Mouse (Mus musculus): ENCODE data around the gene Kdm1a. TPM values are rescaled to one million over a fixed set of nuclear protein-coding genes. Genes with fewer than 3 reads are reported as not detected.

The Kdm1a gene
- polyA plus RNA-seq, 1 experiment from 2014 or later = 52.7 TPM

DNA sequence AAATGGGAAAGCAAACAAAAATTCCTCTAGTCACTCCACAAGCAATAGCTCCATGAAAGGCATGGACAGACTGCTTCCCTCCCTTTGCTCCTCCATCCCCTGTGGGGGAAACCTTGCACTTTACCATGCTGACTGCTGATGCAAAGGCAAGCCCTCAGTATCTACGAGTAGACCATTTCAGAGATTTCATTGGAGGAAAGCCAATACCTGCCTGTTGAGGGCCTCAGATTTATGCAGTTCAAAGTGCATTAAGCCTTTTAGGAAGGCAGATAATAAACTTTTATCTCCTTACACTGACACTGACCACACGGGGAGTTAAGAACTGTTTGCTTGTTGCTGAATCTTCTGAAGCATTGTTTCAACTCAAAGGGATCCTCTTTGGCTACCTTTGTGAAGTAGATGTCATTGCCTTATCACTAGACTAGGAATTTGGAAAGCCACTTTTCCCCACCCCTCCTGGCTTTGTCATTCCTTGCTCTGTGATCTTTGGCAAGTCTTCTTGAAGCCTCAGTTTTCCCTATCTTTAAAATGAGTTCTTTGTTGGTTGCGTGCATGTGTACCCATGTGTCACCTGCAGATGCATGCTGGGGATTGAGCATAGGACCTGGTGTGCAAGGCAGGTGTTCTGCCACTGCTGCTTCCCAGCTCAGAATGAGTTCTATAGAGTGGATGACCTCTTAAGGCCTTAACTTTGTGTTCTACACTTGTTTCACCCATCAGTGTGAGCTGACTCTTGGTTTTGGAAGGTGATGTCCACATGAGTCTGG, 56.1 kb downstream of the Kdm1a start:
- Histone ChIP-seq H3K4me3 (ENCODE audit: low read depth, low read length) (no peak overlapping the region), H3K4me2 (replicated peaks; ENCODE audit: low read depth, low read length) (no peak overlapping the region), H3K4me1 (ENCODE audit: control insufficient read depth, insufficient read depth, low read length) (no peaks in the 10 kb centered on the region), H3K36me3 (ENCODE audit: control insufficient read depth, insufficient read depth, low read length) (peaks cover 69% of the 10 kb centered on the region), H3K27me3 (ENCODE audit: control insufficient read depth, insufficient read depth, low read length) (no peaks in the 10 kb centered on the region), H3K9ac (replicated peaks; ENCODE audit: low read depth, low read length) (no peak overlapping the region), H3K27ac (ENCODE audit: low read length) (no peak overlapping the region), H3K9me3 (ENCODE audit: control insufficient read depth, low read depth, low read length) (no peaks in the 10 kb centered on the region)
- 64% methylated on average over 3 of the region's 3 CpGs for WGBS
- ATAC-seq (ENCODE audit: insufficient number of reproducible peaks, insufficient read depth, low FRiP score, low read depth) = no peak

GRCm38 (mm10) chr4:136545151-136545550, 57.4 kb downstream of the Kdm1a start:
- Histone ChIP-seq H3K4me3 (ENCODE audit: low read depth, low read length) (no peak overlapping the region), H3K4me1 (ENCODE audit: control insufficient read depth, insufficient read depth, low read length) (no peaks in the 10 kb centered on the region), H3K27me3 (ENCODE audit: control insufficient read depth, insufficient read depth, low read length) (no peaks in the 10 kb centered on the region), H3K9ac (replicated peaks; ENCODE audit: low read depth, low read length) (no peak overlapping the region), H3K36me3 (ENCODE audit: control insufficient read depth, insufficient read depth, low read length) (peaks cover 68% of the 10 kb centered on the region), H3K9me3 (ENCODE audit: control insufficient read depth, low read depth, low read length) (no peaks in the 10 kb centered on the region), H3K4me2 (replicated peaks; ENCODE audit: low read depth, low read length) (no peak overlapping the region), H3K27ac (ENCODE audit: low read length) (no peak overlapping the region)
- no peak for ATAC-seq (ENCODE audit: insufficient number of reproducible peaks, insufficient read depth, low FRiP score, low read depth)
- 93% methylated on average over 3 of the region's 3 CpGs for WGBS

DNA sequence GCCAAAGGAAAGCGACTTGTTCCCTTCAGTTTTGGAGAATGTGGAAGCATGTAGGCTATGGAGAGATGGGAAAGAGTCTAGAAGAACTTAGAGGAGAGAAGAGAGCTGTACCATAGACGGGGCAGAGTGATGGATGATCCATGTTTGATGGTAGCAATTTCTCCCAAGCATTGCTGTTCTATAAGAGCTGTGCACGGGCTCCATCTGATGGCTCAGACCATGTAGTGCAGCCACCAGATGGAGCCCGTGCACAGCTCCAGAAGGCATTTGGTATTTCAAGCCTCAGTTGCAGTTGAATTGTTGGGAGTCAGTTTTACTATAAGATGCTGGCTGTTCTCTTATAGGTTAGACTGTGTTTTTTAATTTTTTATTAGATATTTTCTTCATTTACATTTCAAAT, 76.1 kb downstream of the Kdm1a start:
- Histone ChIP-seq H3K4me3 (ENCODE audit: low read depth, low read length) (no peak overlapping the region), H3K9me3 (ENCODE audit: control insufficient read depth, low read depth, low read length) (no peaks in the 10 kb centered on the region), H3K4me2 (replicated peaks; ENCODE audit: low read depth, low read length) (no peak overlapping the region), H3K27me3 (ENCODE audit: control insufficient read depth, insufficient read depth, low read length) (no peaks in the 10 kb centered on the region), H3K4me1 (ENCODE audit: control insufficient read depth, insufficient read depth, low read length) (no peaks in the 10 kb centered on the region), H3K36me3 (ENCODE audit: control insufficient read depth, insufficient read depth, low read length) (0 out of 2 replicates have a peak, but pooled peaks cover 3% of the 10 kb centered on the region), H3K27ac (ENCODE audit: low read length) (no peak overlapping the region), H3K9ac (replicated peaks; ENCODE audit: low read depth, low read length) (no peak overlapping the region)
- 24% methylated on average over 4 of the region's 4 CpGs for WGBS
- no peak for ATAC-seq (ENCODE audit: insufficient number of reproducible peaks, insufficient read depth, low FRiP score, low read depth)

- H3K9ac ChIP-seq (replicated peaks; ENCODE audit: low read depth, low read length) = no peak overlapping the region
- 88% methylated on average over 2 of the region's 2 CpGs for WGBS
- no peak for ATAC-seq (ENCODE audit: insufficient number of reproducible peaks, insufficient read depth, low FRiP score, low read depth)
Measured at GRCm38 (mm10) chr4:136524309-136524708, 78.2 kb downstream of the Kdm1a start.

DNA sequence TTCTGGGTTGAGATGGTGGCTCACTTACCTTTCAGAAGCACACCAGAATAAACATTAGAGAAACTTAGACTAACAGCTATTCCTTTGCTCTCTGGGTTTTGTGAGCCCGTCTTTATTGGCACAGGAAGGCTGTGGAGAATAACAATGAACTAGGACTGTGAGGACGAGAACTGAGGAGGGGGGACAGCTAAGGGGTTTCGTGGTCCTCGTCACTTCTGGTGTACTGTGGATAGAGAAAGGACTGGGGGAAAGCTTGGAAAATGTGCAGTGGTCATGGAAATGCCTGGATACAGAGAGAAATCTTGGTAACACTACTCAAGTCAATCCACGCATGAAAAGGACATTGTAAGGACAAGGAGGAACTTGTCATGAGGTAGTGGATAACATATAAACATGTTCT, 80.6 kb downstream of the Kdm1a start:
- H3K36me3 ChIP-seq (ENCODE audit: control insufficient read depth, insufficient read depth, low read length) = 0 out of 2 replicates have a peak, but pooled peaks cover 3% of the 10 kb centered on the region
- H3K27me3 ChIP-seq (ENCODE audit: control insufficient read depth, insufficient read depth, low read length) = no peaks in the 10 kb centered on the region
- H3K9me3 ChIP-seq (ENCODE audit: control insufficient read depth, low read depth, low read length) = no peaks in the 10 kb centered on the region
- H3K27ac ChIP-seq (ENCODE audit: low read length) = no peak overlapping the region
- no peak overlapping the region for H3K4me2 ChIP-seq (replicated peaks; ENCODE audit: low read depth, low read length)
- no peak overlapping the region for H3K9ac ChIP-seq (replicated peaks; ENCODE audit: low read depth, low read length)
- H3K4me3 ChIP-seq (ENCODE audit: low read depth, low read length) = no peak overlapping the region
- no peak for ATAC-seq (ENCODE audit: insufficient number of reproducible peaks, insufficient read depth, low FRiP score, low read depth)
- no peaks in the 10 kb centered on the region for H3K4me1 ChIP-seq (ENCODE audit: control insufficient read depth, insufficient read depth, low read length)
- 72% methylated on average over 5 of the region's 5 CpGs for WGBS

More at GRCm38 (mm10) chr4:136524309-136524708, 78.2 kb downstream of the Kdm1a start:
- no peaks in the 10 kb centered on the region for H3K27me3 ChIP-seq (ENCODE audit: control insufficient read depth, insufficient read depth, low read length)
- no peak overlapping the region for H3K4me2 ChIP-seq (replicated peaks; ENCODE audit: low read depth, low read length)
- no peak overlapping the region for H3K4me3 ChIP-seq (ENCODE audit: low read depth, low read length)
- no peaks in the 10 kb centered on the region for H3K4me1 ChIP-seq (ENCODE audit: control insufficient read depth, insufficient read depth, low read length)
- H3K36me3 ChIP-seq (ENCODE audit: control insufficient read depth, insufficient read depth, low read length) = 0 out of 2 replicates have a peak, but pooled peaks cover 3% of the 10 kb centered on the region
- H3K27ac ChIP-seq (ENCODE audit: low read length) = no peak overlapping the region
- H3K9me3 ChIP-seq (ENCODE audit: control insufficient read depth, low read depth, low read length) = no peaks in the 10 kb centered on the region

DNA sequence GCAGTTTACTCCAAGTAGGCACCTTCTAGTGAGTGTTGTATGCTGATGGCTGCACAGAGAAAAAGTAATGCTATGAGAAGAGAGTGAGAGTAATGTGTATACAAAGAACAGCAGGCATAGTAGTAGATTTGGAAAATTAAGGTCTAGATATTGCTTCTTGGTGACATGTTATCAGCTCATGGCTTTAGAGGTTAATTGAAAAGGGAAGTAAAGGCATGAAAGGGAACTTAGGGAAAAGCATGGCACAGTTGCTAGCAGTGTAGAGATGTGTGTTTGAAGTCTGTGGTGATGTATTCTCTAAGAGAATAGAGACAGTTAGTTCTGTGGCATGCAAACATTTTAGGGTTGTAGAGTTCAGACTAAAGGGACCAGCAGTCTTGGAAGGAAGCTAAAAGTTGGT, 82.7 kb downstream of the Kdm1a start:
- Histone ChIP-seq H3K4me2 (replicated peaks; ENCODE audit: low read depth, low read length) (no peak overlapping the region), H3K27me3 (ENCODE audit: control insufficient read depth, insufficient read depth, low read length) (no peaks in the 10 kb centered on the region), H3K4me1 (ENCODE audit: control insufficient read depth, insufficient read depth, low read length) (no peaks in the 10 kb centered on the region), H3K4me3 (ENCODE audit: low read depth, low read length) (no peak overlapping the region), H3K9me3 (ENCODE audit: control insufficient read depth, low read depth, low read length) (no peaks in the 10 kb centered on the region), H3K36me3 (ENCODE audit: control insufficient read depth, insufficient read depth, low read length) (0 out of 2 replicates have a peak, but pooled peaks cover 3% of the 10 kb centered on the region), H3K9ac (replicated peaks; ENCODE audit: low read depth, low read length) (no peak overlapping the region), H3K27ac (ENCODE audit: low read length) (no peak overlapping the region)
- no peak for ATAC-seq (ENCODE audit: insufficient number of reproducible peaks, insufficient read depth, low FRiP score, low read depth)

DNA sequence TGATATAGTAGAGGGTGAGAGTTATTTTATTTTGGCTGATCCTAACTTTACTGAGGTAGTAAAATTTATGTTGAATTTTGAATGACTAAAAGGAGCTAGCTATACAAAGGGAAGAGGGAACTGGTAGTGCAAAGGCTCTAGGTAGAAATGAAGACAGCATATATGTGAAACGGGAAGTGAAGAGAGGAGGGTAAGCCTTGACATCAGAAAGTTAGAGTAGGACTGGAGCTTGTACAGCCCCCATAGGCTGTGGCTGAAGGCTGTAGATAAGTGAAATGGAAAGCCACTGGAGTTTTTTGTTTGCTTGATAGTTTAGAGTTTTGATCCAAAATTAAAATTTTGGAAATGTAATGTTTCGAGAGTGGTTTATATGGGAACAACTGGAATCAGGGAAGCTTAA, 83.9 kb downstream of the Kdm1a start:
- Histone ChIP-seq H3K9me3 (ENCODE audit: control insufficient read depth, low read depth, low read length) (no peaks in the 10 kb centered on the region), H3K4me1 (ENCODE audit: control insufficient read depth, insufficient read depth, low read length) (no peaks in the 10 kb centered on the region), H3K9ac (replicated peaks; ENCODE audit: low read depth, low read length) (no peak overlapping the region), H3K4me2 (replicated peaks; ENCODE audit: low read depth, low read length) (no peak overlapping the region), H3K4me3 (ENCODE audit: low read depth, low read length) (no peak overlapping the region), H3K36me3 (ENCODE audit: control insufficient read depth, insufficient read depth, low read length) (no peaks in the 10 kb centered on the region), H3K27ac (ENCODE audit: low read length) (no peak overlapping the region), H3K27me3 (ENCODE audit: control insufficient read depth, insufficient read depth, low read length) (no peaks in the 10 kb centered on the region)
- no peak for ATAC-seq (ENCODE audit: insufficient number of reproducible peaks, insufficient read depth, low FRiP score, low read depth)
- WGBS = 95% methylated on average over 2 of the region's 2 CpGs

DNA sequence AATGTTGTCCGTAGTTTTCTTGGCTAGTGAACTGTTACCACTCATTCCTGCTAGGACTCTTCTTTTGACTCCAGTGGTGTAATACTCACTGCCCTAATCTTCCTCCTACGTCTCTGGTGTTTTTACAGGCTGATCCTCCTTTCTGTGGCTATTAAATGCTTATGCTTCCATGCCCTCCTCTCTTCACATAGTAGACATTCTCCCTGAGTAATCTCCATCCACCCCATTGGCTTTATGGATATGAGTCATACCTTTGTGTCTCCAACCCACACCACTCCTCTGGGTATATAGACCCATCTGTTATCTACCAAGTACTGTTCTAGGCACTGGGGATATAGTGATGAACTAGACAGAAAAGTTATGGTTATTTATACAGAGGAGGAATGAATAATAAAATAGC, 84.4 kb downstream of the Kdm1a start:
- Histone ChIP-seq H3K27me3 (ENCODE audit: control insufficient read depth, insufficient read depth, low read length) (no peaks in the 10 kb centered on the region), H3K9me3 (ENCODE audit: control insufficient read depth, low read depth, low read length) (no peaks in the 10 kb centered on the region), H3K4me3 (ENCODE audit: low read depth, low read length) (no peak overlapping the region), H3K27ac (ENCODE audit: low read length) (no peak overlapping the region), H3K36me3 (ENCODE audit: control insufficient read depth, insufficient read depth, low read length) (no peaks in the 10 kb centered on the region), H3K9ac (replicated peaks; ENCODE audit: low read depth, low read length) (no peak overlapping the region), H3K4me1 (ENCODE audit: control insufficient read depth, insufficient read depth, low read length) (peaks cover 2% of the 10 kb centered on the region; the same call in 1 of the 2 replicates), H3K4me2 (replicated peaks; ENCODE audit: low read depth, low read length) (no peak overlapping the region)
- no peak for ATAC-seq (ENCODE audit: insufficient number of reproducible peaks, insufficient read depth, low FRiP score, low read depth)
- 76% methylated on average over 2 of the region's 2 CpGs for WGBS

DNA sequence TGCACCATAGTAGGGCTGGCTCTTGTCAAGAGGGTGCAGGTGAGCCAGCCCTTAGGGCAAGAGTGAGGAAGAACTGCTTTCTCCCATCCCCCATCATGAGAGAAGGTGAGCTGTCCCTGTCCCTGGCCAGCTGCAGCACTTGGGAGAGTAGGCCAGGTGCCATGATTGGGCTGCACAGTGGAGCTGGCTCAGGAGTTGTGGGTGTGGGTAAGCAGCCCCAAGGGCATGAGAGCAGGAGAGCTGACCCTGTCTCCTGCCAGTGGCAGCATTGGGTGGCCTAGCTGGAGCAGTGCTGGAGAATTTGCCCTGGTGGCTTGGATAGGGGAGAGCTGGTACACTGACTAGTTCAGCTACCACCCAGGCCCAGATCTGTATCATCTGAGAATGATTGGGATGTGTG, 89.6 kb downstream of the Kdm1a start:
- no peaks in the 10 kb centered on the region for H3K9me3 ChIP-seq (ENCODE audit: control insufficient read depth, low read depth, low read length)
- H3K27me3 ChIP-seq (ENCODE audit: control insufficient read depth, insufficient read depth, low read length) = no peaks in the 10 kb centered on the region
- H3K36me3 ChIP-seq (ENCODE audit: control insufficient read depth, insufficient read depth, low read length) = no peaks in the 10 kb centered on the region
- peaks cover 15% of the 10 kb centered on the region for H3K4me1 ChIP-seq (ENCODE audit: control insufficient read depth, insufficient read depth, low read length)
- no peak overlapping the region for H3K4me2 ChIP-seq (replicated peaks; ENCODE audit: low read depth, low read length)
- no peak overlapping the region for H3K27ac ChIP-seq (ENCODE audit: low read length)
- no peak overlapping the region for H3K4me3 ChIP-seq (ENCODE audit: low read depth, low read length)
- ATAC-seq (ENCODE audit: insufficient number of reproducible peaks, insufficient read depth, low FRiP score, low read depth) = no peak
- H3K9ac ChIP-seq (replicated peaks; ENCODE audit: low read depth, low read length) = no peak overlapping the region

All from stomach, embryonic 14.5 days (tissue).